Mouse (Mus musculus) C2C12 (cell line): ENCODE data around the gene Thnsl2.

ENCODE experiments used
- CEBPB ChIP-seq: IDR thresholded peaks from one replicate; pipeline ENCODE4 v1.6.1; 2011; ENCODE audit warnings: low read depth, mild to moderate bottlenecking, control low read depth, moderate library complexity
- CTCF ChIP-seq: IDR thresholded peaks from one replicate; pipeline ENCODE4 v1.5.1; 2011; ENCODE audit not compliant: control insufficient read depth, insufficient read depth, insufficient read length
- FOSL1 ChIP-seq: IDR thresholded peaks from one replicate; pipeline ENCODE4 v1.8.0; 2011; ENCODE audit warnings: mild to moderate bottlenecking, low read length; ENCODE audit not compliant: poor library complexity, insufficient read depth, severe bottlenecking
- MAX ChIP-seq: IDR thresholded peaks from one replicate; pipeline ENCODE4 v1.6.1; 2011; ENCODE audit warnings: mild to moderate bottlenecking, control low read depth
- MYOD1 ChIP-seq: IDR thresholded peaks from one replicate; pipeline ENCODE4 v1.6.1; 2011; ENCODE audit warnings: low read depth; ENCODE audit not compliant: control insufficient read depth, insufficient read length
- MYOG ChIP-seq: IDR thresholded peaks from one replicate; pipeline ENCODE4 v1.6.1; 2011; ENCODE audit not compliant: control insufficient read depth, insufficient read length; ENCODE audit errors: extremely low read depth
- USF1 ChIP-seq: IDR thresholded peaks from one replicate; pipeline ENCODE4 v1.6.1; 2011; ENCODE audit warnings: low read depth, mild to moderate bottlenecking, control low read depth, moderate library complexity

GRCm38 (mm10) chr6:71164394-71164793 is 20.2 kb upstream of the Thnsl2 start:
- TF ChIP-seq MYOG (no peak), CTCF (no peak), MAX (no peak), CEBPB (no peak), FOSL1 (no peak), MYOD1 (no peak), USF1 (no peak)
